Mouse (Mus musculus) stomach, postnatal 0 days (tissue): ENCODE data around the gene Atp1a2.

Source experiments
- CTCF ChIP-seq: IDR thresholded peaks from 2 replicates; pipeline ENCODE4 v1.5.1; 2016; ENCODE audit warnings: antibody characterized with exemption, low read depth, mild to moderate bottlenecking, moderate library complexity
- EP300 ChIP-seq: optimal IDR thresholded peaks from 2 replicates; pipeline ENCODE3; 2016; ENCODE audit warnings: antibody characterized with exemption

- TF ChIP-seq CTCF (no peak), EP300 (no peak)
Observed at GRCm38 (mm10) chr1:172317431-172317830, 19.6 kb upstream of the Atp1a2 start.
